Mouse (Mus musculus) bone marrow, adult 2 months (tissue): ENCODE results near the gene Fam241a. TPM values are rescaled to one million over a fixed set of nuclear protein-coding genes. Genes with fewer than 3 reads are reported as not detected.

Source experiments
- H3K27ac ChIP-seq: fragments of 200-500 bp; 2 replicates; pipeline ENCODE4 v1.5.1; 2012; ENCODE audit warnings: low read depth, mild to moderate bottlenecking, control low read depth, inconsistent platforms, low read length; ENCODE audit not compliant: control insufficient read depth, poor library complexity, insufficient read depth
- H3K4me1 ChIP-seq: fragments of 200-500 bp; 2 replicates; pipeline ENCODE4 v1.6.1; 2011; ENCODE audit warnings: low read length; ENCODE audit not compliant: control insufficient read depth, insufficient read depth
- H3K4me3 ChIP-seq: fragments of 200-500 bp; replicated peaks from 2 replicates; pipeline ENCODE3; 2011; ENCODE audit warnings: mild to moderate bottlenecking, low read depth, low read length, control low read depth; ENCODE audit not compliant: control insufficient read depth
- CTCF ChIP-seq: fragments of 200-500 bp; IDR thresholded peaks from 2 replicates; pipeline ENCODE4 v1.5.1; 2011; ENCODE audit warnings: low read length, control low read depth; ENCODE audit not compliant: control insufficient read depth, insufficient read depth
- POLR2A ChIP-seq: fragments of 200-500 bp; IDR thresholded peaks from 2 replicates; pipeline ENCODE4 v1.6.1; 2011; ENCODE audit warnings: low read depth, mild to moderate bottlenecking, control low read depth, low read length, borderline replicate concordance; ENCODE audit not compliant: control insufficient read depth
- WGBS: fragments of 180-500 bp; shearing (Covaris S2); methylation state at CpG from one replicate; pipeline ENCODE4 v1.1.7; 2018; 5-methylcytosine and 5-hydroxymethylcytosine counted together
- polyA plus RNA-seq: library from polyadenylated mRNA; stranded (reverse); fragments of >200 nt; gene quantifications from 2 replicates; pipeline ENCODE4 v1.2.4, GENCODE M21; 2011; ENCODE audit warnings: low replicate concordance; ENCODE audit not compliant: missing spikeins, insufficient read depth, insufficient read length

Gene Fam241a
- polyA plus RNA-seq, 1 experiment, result 20.6 TPM

DNA sequence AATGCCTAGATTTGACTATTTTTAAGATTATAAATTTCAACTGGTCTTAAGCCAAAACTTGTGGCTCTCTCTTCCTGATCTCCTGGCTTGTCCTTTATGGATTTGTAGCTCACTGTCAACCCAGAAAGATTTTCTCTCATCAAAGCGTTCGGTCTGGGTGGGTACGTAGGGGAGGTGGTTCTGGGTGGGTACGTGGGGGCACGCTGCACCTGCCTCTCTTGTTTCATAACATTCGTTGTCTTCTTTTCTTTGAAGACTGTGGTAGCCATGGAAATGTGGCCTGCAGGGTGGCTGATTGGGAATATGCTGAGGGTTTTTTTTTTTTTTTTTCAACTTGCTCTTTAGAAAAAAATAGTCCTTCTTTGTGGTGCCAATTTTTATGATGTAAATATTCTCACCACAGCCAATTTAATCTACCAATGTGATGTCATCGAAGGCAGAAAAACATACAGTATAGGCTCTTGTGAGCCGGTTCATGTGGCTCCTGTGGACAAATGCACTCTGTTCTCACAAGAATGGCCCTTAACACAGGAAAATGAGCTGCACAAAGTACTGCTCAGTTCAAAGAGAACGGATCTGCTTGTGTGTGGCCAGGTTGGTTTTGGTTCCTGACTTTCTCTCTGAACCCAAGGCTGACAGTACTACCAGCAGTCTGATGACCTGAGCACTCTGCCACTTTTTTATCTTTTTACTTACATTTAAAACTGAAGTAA, 27.9 kb downstream of the Fam241a start:
- no peaks in the 10 kb centered on the region for H3K4me1 ChIP-seq
- WGBS, result 92% methylated on average over 9 of the region's 9 CpGs
- H3K27ac ChIP-seq, result no peak overlapping the region
- H3K4me3 ChIP-seq, result no peak overlapping the region
- TF ChIP-seq POLR2A (no peak), CTCF (no peak)

DNA sequence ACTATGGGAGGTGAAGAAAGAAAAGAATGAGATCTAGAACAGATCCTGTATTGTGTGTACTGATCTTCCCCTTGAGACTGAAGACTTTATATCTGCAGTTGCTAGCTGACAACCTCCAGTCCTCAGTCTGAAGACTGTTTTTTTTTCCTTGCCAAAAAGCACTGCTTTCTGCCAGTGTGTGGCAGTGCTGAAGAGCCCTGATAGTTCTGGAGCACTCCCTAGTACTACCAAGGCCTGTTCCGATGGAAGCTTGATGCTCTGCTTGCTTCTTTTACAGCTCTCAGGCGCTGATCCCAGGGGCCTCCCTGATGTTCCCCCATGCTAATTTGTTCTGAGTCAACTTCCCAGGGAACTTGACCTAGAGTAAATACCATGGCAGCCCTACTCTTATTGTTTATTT, 31.9 kb downstream of the Fam241a start:
- Histone ChIP-seq H3K27ac (no peak overlapping the region), H3K4me3 (no peak overlapping the region), H3K4me1 (no peaks in the 10 kb centered on the region)
- WGBS, result 83% methylated on average over 2 of the region's 2 CpGs
- TF ChIP-seq CTCF, result no peak
- no peak for TF ChIP-seq POLR2A

DNA sequence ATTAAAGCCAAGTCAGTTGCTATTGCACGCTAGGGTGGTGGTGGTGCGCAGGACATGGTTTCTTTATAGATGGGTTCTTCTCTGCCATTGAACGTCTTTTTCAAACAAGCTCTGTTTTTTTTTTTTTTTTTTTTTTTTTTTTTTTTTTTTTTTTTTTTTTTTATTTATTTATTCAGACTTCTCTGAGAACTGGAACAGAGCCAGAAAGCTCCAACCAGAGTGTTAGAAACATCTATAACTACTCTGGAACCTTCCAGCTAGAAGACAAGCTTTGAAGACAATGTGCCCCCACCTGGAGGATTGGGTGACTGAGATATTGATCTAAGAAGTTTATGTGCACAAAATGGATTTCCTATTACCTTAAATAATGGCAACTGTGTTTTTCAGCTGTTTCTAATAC, 32.6 kb downstream of the Fam241a start:
- WGBS, result 70% methylated on average over 3 of the region's 3 CpGs

GRCm38 (mm10) chr3:127862479-127862878, 33.6 kb downstream of the Fam241a start:
- 17% methylated on average over 4 of the region's 4 CpGs for WGBS

More for the DNA sequence above, 32.6 kb downstream of the Fam241a start:
- H3K4me3 ChIP-seq, result no peak overlapping the region
- no peak for TF ChIP-seq CTCF
- no peak for TF ChIP-seq POLR2A
- no peak overlapping the region for H3K27ac ChIP-seq
- H3K4me1 ChIP-seq, result no peaks in the 10 kb centered on the region

GRCm38 (mm10) chr3:127861340-127861739, 34.8 kb downstream of the Fam241a start:
- 90% methylated on average over 11 of the region's 11 CpGs for WGBS
- Histone ChIP-seq H3K4me1 (no peaks in the 10 kb centered on the region), H3K4me3 (no peak overlapping the region), H3K27ac (no peak overlapping the region)
- TF ChIP-seq CTCF (no peak), POLR2A (no peak)

More at GRCm38 (mm10) chr3:127862479-127862878, 33.6 kb downstream of the Fam241a start:
- Histone ChIP-seq H3K4me1 (no peaks in the 10 kb centered on the region), H3K4me3 (no peak overlapping the region), H3K27ac (no peak overlapping the region)
- TF ChIP-seq CTCF, result no peak

- Histone ChIP-seq H3K27ac (no peak overlapping the region), H3K4me3 (no peak overlapping the region), H3K4me1 (no peaks in the 10 kb centered on the region)
- no peak for TF ChIP-seq POLR2A
- peak; percentile 93 for TF ChIP-seq CTCF
- 50% methylated on average over 15 of the region's 15 CpGs for WGBS
Observed at GRCm38 (mm10) chr3:127853431-127854206, 42.5 kb downstream of the Fam241a start.

- Histone ChIP-seq H3K4me3 (no peak overlapping the region), H3K4me1 (no peaks in the 10 kb centered on the region), H3K27ac (no peak overlapping the region)
- TF ChIP-seq CTCF (no peak), POLR2A (no peak)
- WGBS, result 87% methylated on average over 9 of the region's 9 CpGs
Observed at GRCm38 (mm10) chr3:127852722-127853121, 43.4 kb downstream of the Fam241a start.

DNA sequence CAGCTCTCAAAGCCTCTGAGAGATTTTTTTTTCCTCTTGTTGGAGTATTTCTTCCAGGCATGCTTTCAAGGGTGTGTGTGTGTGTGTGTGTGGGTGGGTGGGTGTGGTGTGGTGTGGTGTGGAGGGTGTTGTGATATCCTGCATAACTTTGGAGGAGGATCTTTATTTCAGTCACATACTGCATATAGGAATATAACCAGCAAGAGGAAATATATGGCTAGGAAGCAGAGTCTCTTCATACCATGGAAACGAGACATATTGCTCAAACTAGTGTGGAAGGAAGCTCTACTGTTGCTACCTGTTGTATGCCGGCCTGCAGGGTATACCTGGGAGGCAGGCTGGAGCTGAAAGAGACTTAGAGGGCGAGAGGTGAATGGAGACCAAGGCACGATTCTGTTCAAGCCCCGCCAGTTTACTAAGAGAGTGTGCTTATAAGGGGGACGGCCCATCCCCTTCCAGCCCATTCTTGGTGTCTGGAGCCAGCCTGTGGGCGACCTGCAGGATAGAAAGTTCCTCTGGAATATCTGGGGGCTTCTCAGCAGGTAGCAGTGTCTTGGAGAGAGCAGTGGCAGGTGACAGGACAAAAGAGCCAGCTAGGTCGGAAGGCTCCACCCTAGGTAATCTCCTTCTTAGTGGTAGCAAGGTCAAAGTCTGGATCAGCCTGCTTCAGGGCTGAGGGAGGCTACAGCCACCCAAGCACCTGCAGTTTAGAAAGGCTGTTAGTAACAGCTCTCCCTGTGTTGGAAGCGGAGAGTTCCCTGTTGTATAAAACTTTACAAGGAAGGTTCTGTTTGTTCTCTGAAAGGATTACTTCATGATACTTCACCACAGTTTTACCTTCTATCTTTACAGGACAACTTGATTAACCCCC, 45.1 kb downstream of the Fam241a start:
- Histone ChIP-seq H3K27ac (no peak overlapping the region), H3K4me3 (no peak overlapping the region), H3K4me1 (no peaks in the 10 kb centered on the region)
- no peak for TF ChIP-seq POLR2A
- no peak for TF ChIP-seq CTCF
- 78% methylated on average over 9 of the region's 9 CpGs for WGBS
